Mouse (Mus musculus) neural tube, embryonic 14.5 days (tissue): ENCODE data around the gene Mff. TPM values are rescaled to one million over a fixed set of nuclear protein-coding genes. Genes with fewer than 3 reads are reported as not detected.

Experiments
- ATAC-seq: fragments of 200-750 bp; cut with Nextera tagmentation; 2 replicates; pipeline ENCODE4 v1.8.0; 2017; ENCODE audit warnings: low read depth, mild to moderate bottlenecking, moderate TSS enrichment, moderate library complexity
- H3K27ac ChIP-seq: fragments of 300-500 bp; sonication (generic); 2 replicates; pipeline ENCODE4 v1.5.1; 2014; ENCODE audit warnings: low read depth, mild to moderate bottlenecking, control low read depth, low read length, moderate library complexity, mixed read lengths
- H3K27me3 ChIP-seq: fragments of 300-500 bp; sonication (generic); 2 replicates; pipeline ENCODE4 v1.6.1; 2014; ENCODE audit warnings: low read length; ENCODE audit not compliant: control insufficient read depth, insufficient read depth
- H3K36me3 ChIP-seq: fragments of 300-500 bp; sonication (generic); 2 replicates; pipeline ENCODE4 v1.6.1; 2014; ENCODE audit warnings: low read length, mixed read lengths; ENCODE audit not compliant: control insufficient read depth, insufficient read depth
- H3K4me1 ChIP-seq: fragments of 300-500 bp; sonication (generic); 2 replicates; pipeline ENCODE4 v1.6.1; 2014; ENCODE audit warnings: low read length; ENCODE audit not compliant: control insufficient read depth, insufficient read depth
- H3K4me2 ChIP-seq: fragments of 300-500 bp; sonication (generic); 2 replicates; pipeline ENCODE4 v1.6.1; 2014; ENCODE audit warnings: mild to moderate bottlenecking, low read depth, low read length, control low read depth
- H3K4me3 ChIP-seq: fragments of 300-500 bp; sonication (generic); 2 replicates; pipeline ENCODE4 v1.5.1; 2014; ENCODE audit warnings: low read depth, low read length, control low read depth, mixed read lengths
- H3K9ac ChIP-seq: fragments of 300-500 bp; sonication (generic); replicated peaks from 2 replicates; pipeline ENCODE4 v1.6.1; 2014; ENCODE audit warnings: low read depth, mild to moderate bottlenecking, control low read depth, low read length, mixed read lengths
- H3K9me3 ChIP-seq: fragments of 300-500 bp; sonication (generic); 2 replicates; pipeline ENCODE4 v1.6.1; 2016; ENCODE audit warnings: low read length; ENCODE audit not compliant: control insufficient read depth
- whole genome bisulfite sequencing: fragments of 180-500 bp; shearing (Covaris S2); extraction: QIAGEN DNeasy Blood & Tissue Kit; methylation state at CpG from one replicate; pipeline ENCODE4 v1.1.7; 2014; 5-methylcytosine and 5-hydroxymethylcytosine counted together
- polyA plus RNA-seq: library from polyadenylated mRNA; unstranded; fragments of >200 nt; fragmentation: Nextera tagmentation; extraction: Ambion mirVana; gene quantifications from 2 replicates; pipeline ENCODE4 v1.2.1, GENCODE M21; 2014

Gene Mff
- 451 and 460 TPM in 2 replicates for polyA plus RNA-seq

GRCm38 (mm10) chr1:82724339-82725025 lies at the start of gene Mff:
Gene Mff, plus strand, starts transcription at chr1:82724890.
- Histone ChIP-seq H3K4me3 (peak within 1 kb of the TSS; percentile 66), H3K27me3 (no peaks in the 10 kb centered on the region), H3K27ac (peak within 1 kb of the TSS; percentile 66), H3K4me1 (peaks cover 8% of the 10 kb centered on the region; the same call in 1 of the 2 replicates), H3K9ac (peak within 1 kb of the TSS; percentile 80), H3K4me2 (peak within 1 kb of the TSS; percentile 69), H3K36me3 (peaks cover 8% of the 10 kb centered on the region; the same call in 1 of the 2 replicates), H3K9me3 (no peaks in the 10 kb centered on the region)
- WGBS, result 10% methylated on average over 38 of the region's 38 CpGs
- peak; percentile 100 for ATAC-seq

- no peak overlapping the region for H3K4me3 ChIP-seq
- 84% methylated on average over 5 of the region's 5 CpGs for WGBS
- H3K27me3 ChIP-seq, result no peaks in the 10 kb centered on the region
- H3K4me2 ChIP-seq, result no peak overlapping the region
- ATAC-seq, result no peak
- no peaks in the 10 kb centered on the region for H3K4me1 ChIP-seq
- no peaks in the 10 kb centered on the region for H3K36me3 ChIP-seq
- no peak overlapping the region for H3K9ac ChIP-seq
- no peak overlapping the region for H3K27ac ChIP-seq
- H3K9me3 ChIP-seq, result no peaks in the 10 kb centered on the region
These were observed 38.4 kb upstream of the Mff start for GRCm38 (mm10) chr1:82686328-82686727.

GRCm38 (mm10) chr1:82686866-82687265 lies 37.8 kb upstream of the Mff start:
- WGBS, result 88% methylated on average over 2 of the region's 2 CpGs
- Histone ChIP-seq H3K4me2 (no peak overlapping the region), H3K36me3 (no peaks in the 10 kb centered on the region), H3K4me3 (no peak overlapping the region), H3K9me3 (no peaks in the 10 kb centered on the region), H3K9ac (no peak overlapping the region), H3K27ac (no peak overlapping the region), H3K4me1 (no peaks in the 10 kb centered on the region), H3K27me3 (no peaks in the 10 kb centered on the region)
- ATAC-seq, result no peak

GRCm38 (mm10) chr1:82687931-82688330 lies 36.8 kb upstream of the Mff start:
- ATAC-seq, result no peak
- Histone ChIP-seq H3K9ac (no peak overlapping the region), H3K27me3 (no peaks in the 10 kb centered on the region), H3K27ac (no peak overlapping the region), H3K4me2 (no peak overlapping the region), H3K4me3 (no peak overlapping the region), H3K36me3 (no peaks in the 10 kb centered on the region), H3K4me1 (no peaks in the 10 kb centered on the region), H3K9me3 (no peaks in the 10 kb centered on the region)
- 54% methylated on average over 6 of the region's 6 CpGs for WGBS

GRCm38 (mm10) chr1:82695915-82696314 lies 28.8 kb upstream of the Mff start:
- WGBS, result 58% methylated on average over 3 of the region's 3 CpGs
- Histone ChIP-seq H3K27me3 (no peaks in the 10 kb centered on the region), H3K9ac (no peak overlapping the region), H3K4me2 (no peak overlapping the region), H3K9me3 (no peaks in the 10 kb centered on the region), H3K27ac (no peak overlapping the region), H3K36me3 (no peaks in the 10 kb centered on the region), H3K4me3 (no peak overlapping the region), H3K4me1 (no peaks in the 10 kb centered on the region)
- ATAC-seq, result no peak

- 82% methylated on average over 9 of the region's 9 CpGs for WGBS
- no peak for ATAC-seq
- Histone ChIP-seq H3K4me1 (no peaks in the 10 kb centered on the region), H3K9ac (no peak overlapping the region), H3K27me3 (no peaks in the 10 kb centered on the region), H3K4me2 (no peak overlapping the region), H3K36me3 (no peaks in the 10 kb centered on the region), H3K27ac (no peak overlapping the region), H3K9me3 (no peaks in the 10 kb centered on the region), H3K4me3 (no peak overlapping the region)
These were observed 6.7 kb upstream of the Mff start for GRCm38 (mm10) chr1:82717816-82718512.

GRCm38 (mm10) chr1:82725026-82725874 lies 560 bp downstream of the Mff start:
- H3K27me3 ChIP-seq, result no peaks in the 10 kb centered on the region
- peak overlapping the region; percentile 80 for H3K9ac ChIP-seq
- peak overlapping the region; percentile 69 for H3K4me2 ChIP-seq
- H3K4me3 ChIP-seq, result peak overlapping the region; percentile 66
- H3K4me1 ChIP-seq, result peaks cover 8% of the 10 kb centered on the region; the same call in 1 of the 2 replicates
- peak overlapping the region; percentile 66 for H3K27ac ChIP-seq
- 1% methylated on average over 37 of the region's 37 CpGs for WGBS
- peak; percentile 97 for ATAC-seq
- H3K9me3 ChIP-seq, result no peaks in the 10 kb centered on the region
- H3K36me3 ChIP-seq, result peaks cover 15% of the 10 kb centered on the region

GRCm38 (mm10) chr1:82725875-82726185 lies 1.1 kb downstream of the Mff start:
- Histone ChIP-seq H3K4me1 (peaks cover 8% of the 10 kb centered on the region; the same call in 1 of the 2 replicates), H3K27ac (no peak overlapping the region), H3K4me2 (peak overlapping the region; percentile 69), H3K27me3 (no peaks in the 10 kb centered on the region), H3K9me3 (no peaks in the 10 kb centered on the region), H3K9ac (peak overlapping the region; percentile 80), H3K36me3 (peaks cover 21% of the 10 kb centered on the region), H3K4me3 (peak overlapping the region; percentile 66)
- WGBS, result 51% methylated on average over 4 of the region's 4 CpGs
- no peak for ATAC-seq
